Mouse (Mus musculus) urinary bladder, postnatal 4 days (tissue): ENCODE results near the gene Agfg1.
A peak's percentile ranks its signal among the peaks of the same experiment; 100 is the strongest.

Experiments used
- DNase-seq, 2 experiments: peaks; one replicate each; pipeline ENCODE4 v3.0.0; 2021 to 2022; ENCODE audit warnings: low spot score in 2 of 2

Gene Agfg1

DNA sequence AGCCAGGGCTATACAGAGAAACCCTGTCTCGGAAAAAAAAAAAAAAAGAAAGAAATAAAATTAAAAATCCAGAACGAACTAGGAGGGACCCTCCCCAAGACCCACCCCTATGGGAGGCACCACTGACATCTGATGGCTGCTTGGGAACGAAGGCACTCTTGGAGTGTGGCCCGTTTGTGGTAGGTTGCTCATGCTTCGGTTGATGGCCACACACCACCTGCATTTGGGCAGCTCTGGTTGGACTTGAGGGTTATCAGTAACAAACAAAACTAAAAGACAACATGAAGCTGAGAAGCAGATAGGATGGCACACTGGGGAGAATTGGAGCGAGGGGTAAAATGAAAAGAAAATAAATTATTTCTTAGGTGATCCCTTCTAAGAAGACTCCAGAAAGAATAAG is 15.1 kb upstream of the Agfg1 start:
- DNase-seq = no peak

GRCm38 (mm10) chr1:82825256-82825655 is 14.0 kb upstream of the Agfg1 start:
- no peak for DNase-seq

- no peak for DNase-seq
These were observed 13.5 kb upstream of the Agfg1 start for GRCm38 (mm10) chr1:82825783-82826182.

DNA sequence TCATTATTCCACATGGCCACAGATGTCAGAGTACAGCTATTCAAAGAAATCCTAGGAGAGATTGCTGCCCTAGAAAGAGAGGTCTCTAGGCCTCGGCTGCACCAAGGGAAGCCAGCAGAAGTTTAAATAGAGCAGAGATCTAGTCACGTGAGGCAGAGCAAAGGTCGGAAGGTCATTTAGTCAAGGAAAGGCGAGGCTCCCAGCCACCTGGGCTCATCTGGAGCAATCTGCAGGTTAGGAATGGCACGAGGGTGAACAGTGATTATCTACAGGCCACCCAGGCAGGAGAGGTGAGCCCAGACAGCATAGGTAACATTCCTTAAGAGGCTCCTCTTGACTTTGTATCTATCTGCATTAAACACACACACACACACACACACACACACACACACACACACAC is 12.4 kb upstream of the Agfg1 start:
- no peak for DNase-seq

DNA sequence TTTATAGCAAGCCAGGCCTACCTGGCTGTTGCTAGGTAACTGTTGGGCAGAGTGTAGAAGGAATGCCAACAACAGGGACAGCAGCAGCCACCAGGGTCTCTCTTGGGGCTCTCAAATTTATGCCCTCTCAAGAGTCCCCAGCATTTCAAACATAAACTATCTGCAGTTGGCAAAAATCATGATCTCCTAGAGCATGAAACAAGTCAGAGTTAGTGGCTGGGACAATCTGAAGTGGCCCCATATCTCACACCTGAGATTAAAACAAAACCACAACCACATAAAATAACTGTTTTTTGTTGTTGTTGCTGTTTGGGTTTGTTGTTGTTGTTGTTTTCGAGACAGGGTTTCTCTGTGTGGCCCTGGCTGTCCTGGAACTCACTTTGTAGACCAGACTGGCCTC is 8.5 kb upstream of the Agfg1 start:
- DNase-seq = no peak

GRCm38 (mm10) chr1:82831547-82832240 is 7.6 kb upstream of the Agfg1 start:
- DNase-seq = no peak

- no peak for DNase-seq
These were observed 6.7 kb upstream of the Agfg1 start for GRCm38 (mm10) chr1:82832495-82833021.

DNA sequence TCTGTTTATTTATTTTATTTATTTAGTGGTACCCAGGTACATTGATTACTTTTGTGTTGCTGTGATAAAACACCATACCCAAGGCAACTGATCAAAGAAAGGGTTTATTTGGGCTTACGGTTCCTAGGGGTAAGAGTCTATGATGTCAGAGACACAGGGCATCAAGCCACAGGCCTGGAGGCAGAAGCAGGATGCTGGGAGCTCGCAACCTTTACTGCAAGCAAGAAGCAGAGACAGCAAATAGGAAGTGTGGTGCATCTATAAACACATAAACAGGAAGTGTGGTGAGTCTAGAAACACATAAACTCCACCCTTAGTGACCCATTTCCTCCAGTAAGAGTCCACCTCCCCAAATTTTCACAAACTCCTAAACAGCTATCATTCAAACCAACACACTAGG is 5.8 kb upstream of the Agfg1 start:
- no peak for DNase-seq

- peak in 1 of 2 experiments; percentile 44 for DNase-seq
These were observed 4.7 kb upstream of the Agfg1 start for GRCm38 (mm10) chr1:82834572-82834971.

- DNase-seq = no peak
These were observed 2.7 kb upstream of the Agfg1 start for GRCm38 (mm10) chr1:82836342-82837217.

DNA sequence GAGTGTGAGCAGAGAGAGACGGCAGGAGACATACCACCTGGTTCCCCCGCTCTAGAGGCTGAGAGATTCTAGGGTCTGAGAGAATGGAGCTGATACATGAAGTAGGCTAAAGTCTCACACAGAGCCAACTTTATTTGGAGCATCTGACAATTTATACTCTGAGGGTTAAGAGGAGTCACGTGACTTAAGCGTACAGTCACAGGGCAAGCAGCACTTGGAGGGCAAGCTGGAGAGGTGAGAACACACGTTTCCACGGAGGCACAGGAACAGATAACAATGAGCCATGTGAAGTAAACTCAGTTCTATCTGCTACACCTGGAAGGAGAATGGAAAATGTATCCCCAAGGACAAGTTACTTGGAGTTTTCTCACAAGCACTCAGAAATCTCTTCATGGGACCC is 1.7 kb upstream of the Agfg1 start:
- DNase-seq = no peak

GRCm38 (mm10) chr1:82838469-82839295 is 601 bp upstream of the Agfg1 start:
- DNase-seq = no peak

- peak; percentile 43 to 65 for DNase-seq
These were observed 535 bp downstream of the Agfg1 start for GRCm38 (mm10) chr1:82839614-82840421.

DNA sequence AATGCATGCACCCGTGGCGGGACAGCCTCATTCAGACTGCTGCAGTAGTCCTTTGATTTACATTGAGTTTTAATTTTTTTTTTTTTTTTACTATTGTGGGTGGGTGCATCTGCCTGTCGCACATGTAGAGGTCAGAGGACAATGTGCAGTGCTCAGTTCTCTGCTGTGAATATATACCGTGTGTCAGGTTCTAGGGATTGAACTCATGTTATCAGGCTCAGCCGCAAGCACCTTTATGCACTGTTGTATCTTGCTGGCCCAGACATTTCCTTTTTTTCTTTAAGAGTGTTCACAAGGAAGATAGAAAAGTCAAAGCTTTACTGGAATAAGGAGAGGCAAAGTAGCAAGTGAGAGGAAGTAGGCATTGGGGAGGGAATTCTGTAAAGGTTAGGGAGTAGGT is 16.4 kb downstream of the Agfg1 start:
- no peak for DNase-seq

- no peak for DNase-seq
These were observed 19.0 kb downstream of the Agfg1 start for GRCm38 (mm10) chr1:82858236-82858635.

- DNase-seq = no peak
These were observed 21.1 kb downstream of the Agfg1 start for GRCm38 (mm10) chr1:82860391-82860790.

- no peak for DNase-seq
These were observed 30.9 kb downstream of the Agfg1 start for GRCm38 (mm10) chr1:82870202-82870601.

DNA sequence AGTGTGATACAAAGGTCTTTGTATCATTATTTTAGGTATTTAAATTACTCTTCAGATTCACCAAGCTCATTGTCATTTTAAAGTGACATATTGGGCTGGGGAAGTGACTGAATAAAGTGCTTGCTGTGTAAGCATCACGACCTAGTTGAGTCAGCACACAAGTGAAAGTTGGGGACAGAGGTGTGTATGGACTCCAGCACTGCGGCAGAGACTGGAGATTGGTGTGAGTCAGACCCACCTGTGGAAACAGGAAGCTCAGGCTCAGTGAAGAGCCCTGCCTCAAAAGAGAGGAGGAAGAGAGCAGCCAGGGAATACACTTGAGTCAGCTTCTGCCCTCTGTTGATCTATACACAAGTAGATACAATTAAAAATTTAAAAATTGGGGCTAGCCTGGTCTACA is 39.9 kb downstream of the Agfg1 start:
- no peak for DNase-seq

GRCm38 (mm10) chr1:82880196-82880595 is 40.9 kb downstream of the Agfg1 start:
- no peak for DNase-seq

DNA sequence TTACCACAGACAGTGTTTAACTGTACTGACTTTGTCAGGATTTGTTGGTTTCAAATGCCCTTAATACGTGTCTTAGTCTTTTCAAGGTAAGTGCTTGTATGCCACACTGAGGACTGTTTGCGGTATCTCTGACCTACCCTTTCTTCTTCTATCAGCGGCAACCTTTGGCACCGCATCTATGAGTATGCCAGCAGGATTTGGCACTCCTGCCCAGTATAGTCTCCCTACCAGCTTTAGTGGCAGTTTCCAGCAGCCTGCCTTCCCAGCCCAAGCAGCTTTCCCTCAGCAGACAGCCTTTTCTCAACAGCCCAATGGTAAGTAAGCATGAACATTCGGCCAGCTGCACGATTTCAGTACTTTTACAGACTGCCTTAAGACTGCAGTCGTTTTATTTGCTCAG is 54.0 kb downstream of the Agfg1 start:
- DNase-seq = no peak

GRCm38 (mm10) chr1:82900567-82900966 is 61.3 kb downstream of the Agfg1 start:
- DNase-seq = no peak
